Mouse (Mus musculus): ENCODE measurements at regions not wholly inside any gene's neighbourhood (a gene's known extent, or its start where the extent isn't known, plus 50 kb on each side); places are given as distances from the start of the nearest gene placed in this dataset.

DNA sequence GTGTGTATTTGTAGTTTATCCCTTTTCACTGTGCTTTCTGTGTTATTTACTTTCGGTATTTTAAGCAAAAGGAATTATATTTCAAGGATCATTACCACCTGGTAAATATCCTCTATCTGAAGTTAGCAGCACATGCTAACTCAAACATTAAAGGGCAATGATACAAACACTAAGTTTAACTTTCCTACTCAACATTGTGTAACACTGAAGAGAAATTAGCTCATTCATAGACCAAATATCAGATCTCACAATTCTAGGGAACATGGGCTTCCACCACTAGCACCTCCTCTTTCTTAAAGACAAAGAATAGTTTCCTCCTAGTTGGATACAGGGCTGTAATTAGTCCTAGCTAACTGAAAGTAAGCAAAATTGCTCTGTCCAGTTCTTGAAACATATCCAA is 377.4 kb downstream of the Kcnj2 start:
- H3K4me3 ChIP-seq (ENCODE audit: low read depth, low read length), result no peak overlapping the region
- no peak overlapping the region for H3K27ac ChIP-seq (ENCODE audit: low read length)
- H3K9me3 ChIP-seq (replicated peaks; ENCODE audit: control insufficient read depth, low read length), result no peaks in the 10 kb centered on the region
- no peak for ATAC-seq (ENCODE audit: low read depth)
- H3K27me3 ChIP-seq (ENCODE audit: control insufficient read depth, insufficient read depth, low read depth, low read length), result no peaks in the 10 kb centered on the region
- no peaks in the 10 kb centered on the region for H3K4me1 ChIP-seq (ENCODE audit: control insufficient read depth, low read depth, low read length)
- H3K9ac ChIP-seq (ENCODE audit: low read depth, low read length), result no peak overlapping the region
- no peak overlapping the region for H3K4me2 ChIP-seq (ENCODE audit: low read depth, low read length)
- H3K36me3 ChIP-seq (ENCODE audit: control insufficient read depth, insufficient read depth), result no peaks in the 10 kb centered on the region
- 60% methylated on average over 1 of the region's 1 CpGs for WGBS (ENCODE audit: insufficient replicate concordance)

DNA sequence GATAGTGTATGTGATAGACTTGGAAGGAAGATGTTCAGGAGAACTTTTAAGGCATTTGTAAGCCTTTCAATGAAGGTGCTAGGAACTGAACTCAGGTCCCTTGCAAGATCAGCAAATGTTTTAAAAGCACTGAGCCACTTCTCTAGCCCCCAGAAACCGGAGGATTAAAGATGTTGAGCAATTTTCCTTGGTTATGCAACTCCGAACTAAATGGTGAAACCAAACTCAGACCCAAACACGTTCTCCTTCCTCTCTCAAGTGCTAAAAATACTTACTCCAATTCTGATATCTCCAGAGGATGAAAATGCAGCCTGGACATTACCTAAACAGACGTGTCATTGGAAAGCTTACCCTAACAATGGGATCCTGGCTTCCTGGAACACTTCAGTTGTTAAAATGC is 378.8 kb downstream of the Kcnj2 start:
- Histone ChIP-seq H3K4me3 (ENCODE audit: low read depth, low read length) (no peak overlapping the region), H3K4me2 (ENCODE audit: low read depth, low read length) (no peak overlapping the region), H3K9me3 (replicated peaks; ENCODE audit: control insufficient read depth, low read length) (no peaks in the 10 kb centered on the region), H3K36me3 (ENCODE audit: control insufficient read depth, insufficient read depth) (no peaks in the 10 kb centered on the region), H3K27ac (ENCODE audit: low read length) (no peak overlapping the region), H3K4me1 (ENCODE audit: control insufficient read depth, low read depth, low read length) (no peaks in the 10 kb centered on the region), H3K27me3 (ENCODE audit: control insufficient read depth, insufficient read depth, low read depth, low read length) (no peaks in the 10 kb centered on the region), H3K9ac (ENCODE audit: low read depth, low read length) (no peak overlapping the region)
- 19% methylated on average over 4 of the region's 4 CpGs for WGBS (ENCODE audit: insufficient replicate concordance)
- no peak for ATAC-seq (ENCODE audit: low read depth)

DNA sequence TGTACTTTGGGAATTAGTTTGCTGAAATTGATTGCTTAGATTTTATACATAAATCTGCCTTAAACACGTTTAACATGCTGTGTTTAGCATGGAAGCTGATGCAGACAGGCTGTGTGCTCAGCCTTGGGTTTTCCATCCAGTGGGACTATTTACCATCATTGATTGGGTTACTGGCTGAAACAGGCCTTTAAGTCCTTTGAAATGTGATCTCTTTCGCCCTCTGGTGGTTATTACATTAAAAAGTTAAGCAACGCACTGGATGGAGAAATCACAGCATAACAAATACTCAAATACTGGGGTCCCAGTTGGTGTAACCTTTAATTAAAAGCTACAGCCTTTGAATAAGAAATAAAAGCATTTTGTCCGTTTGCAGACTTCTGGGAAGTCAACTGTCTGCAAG is 379.8 kb downstream of the Kcnj2 start:
- Histone ChIP-seq H3K9ac (ENCODE audit: low read depth, low read length) (no peak overlapping the region), H3K27ac (ENCODE audit: low read length) (no peak overlapping the region), H3K4me1 (ENCODE audit: control insufficient read depth, low read depth, low read length) (no peaks in the 10 kb centered on the region), H3K4me2 (ENCODE audit: low read depth, low read length) (no peak overlapping the region), H3K9me3 (replicated peaks; ENCODE audit: control insufficient read depth, low read length) (no peaks in the 10 kb centered on the region), H3K27me3 (ENCODE audit: control insufficient read depth, insufficient read depth, low read depth, low read length) (no peaks in the 10 kb centered on the region), H3K36me3 (ENCODE audit: control insufficient read depth, insufficient read depth) (no peaks in the 10 kb centered on the region), H3K4me3 (ENCODE audit: low read depth, low read length) (no peak overlapping the region)
- 6% methylated on average over 4 of the region's 4 CpGs for WGBS (ENCODE audit: insufficient replicate concordance)
- no peak for ATAC-seq (ENCODE audit: low read depth)

DNA sequence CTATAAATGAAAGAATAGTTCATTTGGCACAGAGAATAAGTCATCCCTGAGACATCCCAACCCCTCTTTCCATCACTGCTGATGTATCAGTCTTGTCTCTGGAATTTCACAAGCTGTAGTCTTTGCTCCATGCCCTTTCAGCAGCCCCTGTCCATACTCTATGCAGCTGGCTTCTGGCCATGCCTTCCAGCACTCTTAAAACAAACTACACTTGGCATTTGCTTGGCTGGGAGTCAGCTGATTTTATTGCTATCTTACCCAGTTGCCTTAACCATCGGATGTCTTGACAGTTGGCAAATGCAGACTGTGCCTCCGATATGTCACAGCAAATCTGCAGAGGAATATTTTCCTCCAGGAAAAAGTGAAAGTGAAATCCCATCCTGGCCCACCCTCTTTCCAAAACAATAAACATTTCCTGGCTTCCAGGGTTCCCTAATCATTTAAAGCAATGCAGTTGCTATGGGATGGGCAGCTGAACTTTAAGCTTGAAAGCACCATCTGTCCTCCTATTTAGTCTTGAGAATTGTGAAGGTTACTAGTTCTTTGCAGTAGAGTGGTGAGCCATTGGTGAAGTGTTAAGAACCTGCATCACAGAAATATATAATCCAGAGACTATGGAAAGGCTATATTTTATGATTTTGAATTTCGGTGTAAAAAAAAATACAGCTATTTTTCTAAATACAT is 385.0 kb downstream of the Kcnj2 start:
- H3K36me3 ChIP-seq (ENCODE audit: control insufficient read depth, insufficient read depth), result no peaks in the 10 kb centered on the region
- no peaks in the 10 kb centered on the region for H3K9me3 ChIP-seq (replicated peaks; ENCODE audit: control insufficient read depth, low read length)
- no peak overlapping the region for H3K4me2 ChIP-seq (ENCODE audit: low read depth, low read length)
- H3K27ac ChIP-seq (ENCODE audit: low read length), result no peak overlapping the region
- H3K4me1 ChIP-seq (ENCODE audit: control insufficient read depth, low read depth, low read length), result no peaks in the 10 kb centered on the region
- no peak for ATAC-seq (ENCODE audit: low read depth)
- WGBS (ENCODE audit: insufficient replicate concordance), result 66% methylated on average over 3 of the region's 3 CpGs
- no peak overlapping the region for H3K4me3 ChIP-seq (ENCODE audit: low read depth, low read length)
- no peaks in the 10 kb centered on the region for H3K27me3 ChIP-seq (ENCODE audit: control insufficient read depth, insufficient read depth, low read depth, low read length)
- no peak overlapping the region for H3K9ac ChIP-seq (ENCODE audit: low read depth, low read length)

DNA sequence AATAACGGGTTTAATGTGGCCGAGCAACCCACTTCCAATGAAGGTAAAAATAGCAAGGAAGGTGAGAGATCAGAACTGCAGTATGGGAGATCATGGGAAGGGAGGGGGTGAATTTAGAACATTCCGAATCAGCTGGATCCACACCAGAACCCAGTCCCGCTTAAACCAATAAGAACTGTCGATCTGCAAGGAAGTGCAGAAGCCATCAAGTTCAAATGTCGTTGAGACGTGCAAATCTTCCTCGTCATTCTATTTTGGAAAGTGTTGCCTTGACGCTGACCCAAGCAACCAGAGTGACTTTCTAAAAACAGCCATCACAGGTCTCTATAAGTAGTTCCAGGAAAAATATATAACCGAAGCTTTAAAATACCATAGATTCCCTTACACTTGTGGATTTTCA is 394.1 kb downstream of the Kcnj2 start:
- Histone ChIP-seq H3K4me2 (ENCODE audit: low read depth, low read length) (no peak overlapping the region), H3K9me3 (replicated peaks; ENCODE audit: control insufficient read depth, low read length) (no peaks in the 10 kb centered on the region), H3K4me3 (ENCODE audit: low read depth, low read length) (no peak overlapping the region), H3K36me3 (ENCODE audit: control insufficient read depth, insufficient read depth) (no peaks in the 10 kb centered on the region), H3K27me3 (ENCODE audit: control insufficient read depth, insufficient read depth, low read depth, low read length) (no peaks in the 10 kb centered on the region), H3K9ac (ENCODE audit: low read depth, low read length) (no peak overlapping the region), H3K4me1 (ENCODE audit: control insufficient read depth, low read depth, low read length) (no peaks in the 10 kb centered on the region), H3K27ac (ENCODE audit: low read length) (no peak overlapping the region)
- WGBS (ENCODE audit: insufficient replicate concordance), result 74% methylated on average over 10 of the region's 10 CpGs
- no peak for ATAC-seq (ENCODE audit: low read depth)

DNA sequence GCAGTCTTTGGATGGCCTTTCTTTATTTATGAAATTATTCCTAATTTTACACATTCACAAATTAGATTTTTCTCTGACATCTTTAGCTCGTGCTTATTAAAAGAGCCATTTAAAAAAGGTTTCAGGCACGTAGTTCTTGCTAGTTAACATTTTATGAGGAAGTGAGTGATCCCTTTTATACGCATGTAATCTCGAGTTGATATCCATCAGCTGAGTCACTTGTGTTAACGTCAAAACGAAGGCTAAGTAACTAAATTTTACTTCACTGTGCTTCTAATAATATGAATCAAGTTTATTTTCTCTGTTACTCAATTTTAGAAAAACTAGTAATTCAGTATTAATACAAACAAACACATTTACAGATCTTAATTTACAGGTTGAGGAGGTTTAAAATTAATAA is 419.0 kb downstream of the Kcnj2 start:
- Histone ChIP-seq H3K4me2 (ENCODE audit: low read depth, low read length) (no peak overlapping the region), H3K4me3 (ENCODE audit: low read depth, low read length) (no peak overlapping the region), H3K36me3 (ENCODE audit: control insufficient read depth, insufficient read depth) (no peaks in the 10 kb centered on the region), H3K27me3 (ENCODE audit: control insufficient read depth, insufficient read depth, low read depth, low read length) (no peaks in the 10 kb centered on the region), H3K9ac (ENCODE audit: low read depth, low read length) (no peak overlapping the region), H3K9me3 (replicated peaks; ENCODE audit: control insufficient read depth, low read length) (no peaks in the 10 kb centered on the region), H3K27ac (ENCODE audit: low read length) (no peak overlapping the region), H3K4me1 (ENCODE audit: control insufficient read depth, low read depth, low read length) (no peaks in the 10 kb centered on the region)
- 52% methylated on average over 6 of the region's 6 CpGs for WGBS (ENCODE audit: insufficient replicate concordance)
- ATAC-seq (ENCODE audit: low read depth), result no peak

DNA sequence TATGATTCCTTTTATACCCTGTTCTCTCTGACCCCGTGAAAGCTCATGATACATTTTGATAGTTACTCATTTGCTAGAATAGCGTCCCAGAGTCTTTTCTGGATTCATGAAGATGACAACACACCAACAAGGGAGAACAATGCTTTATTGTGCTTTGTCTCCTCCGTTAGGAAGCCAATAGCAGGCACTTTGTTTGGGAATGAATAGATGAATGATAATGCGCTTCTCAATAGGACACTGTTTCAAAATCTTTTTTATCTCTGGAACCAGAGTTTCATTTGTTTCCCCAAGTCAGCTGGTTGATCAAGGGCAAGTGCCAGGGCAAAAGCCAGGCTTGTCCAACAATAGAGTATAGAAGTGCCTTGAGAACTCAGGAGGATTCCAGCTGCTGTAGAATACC is 446.5 kb downstream of the Kcnj2 start:
- H3K27ac ChIP-seq (ENCODE audit: low read length), result no peak overlapping the region
- 36% methylated on average over 4 of the region's 4 CpGs for WGBS (ENCODE audit: insufficient replicate concordance)
- no peak overlapping the region for H3K4me2 ChIP-seq (ENCODE audit: low read depth, low read length)
- H3K4me1 ChIP-seq (ENCODE audit: control insufficient read depth, low read depth, low read length), result no peaks in the 10 kb centered on the region
- no peak overlapping the region for H3K4me3 ChIP-seq (ENCODE audit: low read depth, low read length)
- H3K9me3 ChIP-seq (replicated peaks; ENCODE audit: control insufficient read depth, low read length), result no peaks in the 10 kb centered on the region
- ATAC-seq (ENCODE audit: low read depth), result no peak
- no peak overlapping the region for H3K9ac ChIP-seq (ENCODE audit: low read depth, low read length)
- H3K27me3 ChIP-seq (ENCODE audit: control insufficient read depth, insufficient read depth, low read depth, low read length), result no peaks in the 10 kb centered on the region
- H3K36me3 ChIP-seq (ENCODE audit: control insufficient read depth, insufficient read depth), result no peaks in the 10 kb centered on the region

DNA sequence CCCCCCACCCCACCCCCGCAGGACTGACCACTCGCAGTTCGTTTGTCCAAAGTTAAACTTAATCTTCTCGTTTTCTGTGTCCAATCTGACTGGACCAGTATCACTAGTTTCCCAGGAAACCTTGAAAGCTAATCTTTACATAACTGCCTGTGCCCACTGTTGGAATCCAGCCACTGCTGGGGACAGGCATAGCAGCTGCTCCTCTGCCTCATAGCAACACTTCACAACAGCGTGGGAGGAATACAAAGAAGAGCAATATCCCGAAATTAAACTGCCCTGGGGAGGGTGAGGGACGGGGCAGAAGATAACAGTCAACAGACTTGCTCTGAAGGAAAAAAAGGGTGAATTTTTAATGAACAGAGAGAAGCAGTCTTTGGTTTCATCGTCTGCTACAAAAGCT is 456.8 kb downstream of the Kcnj2 start:
- H3K4me2 ChIP-seq (ENCODE audit: low read depth, low read length), result no peak overlapping the region
- H3K27ac ChIP-seq (ENCODE audit: low read length), result no peak overlapping the region
- H3K4me3 ChIP-seq (ENCODE audit: low read depth, low read length), result no peak overlapping the region
- no peaks in the 10 kb centered on the region for H3K27me3 ChIP-seq (ENCODE audit: control insufficient read depth, insufficient read depth, low read depth, low read length)
- H3K9me3 ChIP-seq (replicated peaks; ENCODE audit: control insufficient read depth, low read length), result no peaks in the 10 kb centered on the region
- H3K36me3 ChIP-seq (ENCODE audit: control insufficient read depth, insufficient read depth), result no peaks in the 10 kb centered on the region
- H3K4me1 ChIP-seq (ENCODE audit: control insufficient read depth, low read depth, low read length), result no peaks in the 10 kb centered on the region
- WGBS (ENCODE audit: insufficient replicate concordance), result 61% methylated on average over 8 of the region's 8 CpGs
- no peak for ATAC-seq (ENCODE audit: low read depth)
- no peak overlapping the region for H3K9ac ChIP-seq (ENCODE audit: low read depth, low read length)

DNA sequence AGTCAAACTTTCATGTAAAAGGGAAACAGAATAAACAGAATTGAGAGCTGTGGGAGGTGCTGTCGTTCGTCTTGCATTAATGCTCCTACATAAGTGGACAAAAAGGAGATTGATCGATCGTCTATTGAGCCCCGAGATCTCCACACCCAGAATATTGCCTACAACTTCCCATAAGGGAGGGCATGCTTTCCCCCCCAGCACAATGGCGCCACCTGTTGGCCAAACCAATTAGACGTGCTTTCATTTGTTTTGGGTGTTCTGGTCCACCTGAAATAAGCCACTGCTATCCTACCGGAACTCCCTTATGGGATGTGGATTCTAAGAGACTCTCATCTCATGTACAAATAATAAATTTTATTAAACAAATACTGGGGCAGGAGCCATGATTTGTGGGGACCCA is 457.5 kb downstream of the Kcnj2 start:
- Histone ChIP-seq H3K27me3 (ENCODE audit: control insufficient read depth, insufficient read depth, low read depth, low read length) (no peaks in the 10 kb centered on the region), H3K36me3 (ENCODE audit: control insufficient read depth, insufficient read depth) (no peaks in the 10 kb centered on the region), H3K4me3 (ENCODE audit: low read depth, low read length) (no peak overlapping the region), H3K9me3 (replicated peaks; ENCODE audit: control insufficient read depth, low read length) (no peaks in the 10 kb centered on the region), H3K9ac (ENCODE audit: low read depth, low read length) (no peak overlapping the region), H3K27ac (ENCODE audit: low read length) (no peak overlapping the region), H3K4me2 (ENCODE audit: low read depth, low read length) (no peak overlapping the region), H3K4me1 (ENCODE audit: control insufficient read depth, low read depth, low read length) (no peaks in the 10 kb centered on the region)
- no peak for ATAC-seq (ENCODE audit: low read depth)
- 53% methylated on average over 8 of the region's 8 CpGs for WGBS (ENCODE audit: insufficient replicate concordance)
